Mouse (Mus musculus) heart, embryonic 16.5 days (tissue): ENCODE data around the gene Mrps18b. TPM values are rescaled to one million over a fixed set of nuclear protein-coding genes. Genes with fewer than 3 reads are reported as not detected.

Source experiments
- ATAC-seq: fragments of 200-750 bp; cut with Nextera tagmentation; replicated peaks from 2 replicates; pipeline ENCODE4 v1.8.0; 2017; ENCODE audit warnings: moderate number of reproducible peaks; ENCODE audit not compliant: insufficient read depth, low FRiP score; ENCODE audit errors: extremely low read depth
- H3K27ac ChIP-seq: fragments of 300-500 bp; sonication (generic); 2 replicates; pipeline ENCODE4 v1.5.1; 2014; ENCODE audit warnings: mild to moderate bottlenecking, low read length, control low read depth, moderate library complexity
- H3K27me3 ChIP-seq: fragments of 300-500 bp; sonication (generic); 2 replicates; pipeline ENCODE4 v1.6.1; 2014; ENCODE audit warnings: low read length, mixed read lengths; ENCODE audit not compliant: control insufficient read depth, insufficient read depth
- H3K36me3 ChIP-seq: fragments of 300-500 bp; sonication (generic); 2 replicates; pipeline ENCODE4 v1.6.1; 2014; ENCODE audit not compliant: control insufficient read depth, insufficient read depth
- H3K4me1 ChIP-seq: fragments of 300-500 bp; sonication (generic); 2 replicates; pipeline ENCODE4 v1.6.1; 2014; ENCODE audit warnings: low read length, mixed read lengths; ENCODE audit not compliant: control insufficient read depth, insufficient read depth
- H3K4me2 ChIP-seq: fragments of 300-500 bp; sonication (generic); 2 replicates; pipeline ENCODE4 v1.6.1; 2014; ENCODE audit warnings: low read depth, mild to moderate bottlenecking, control low read depth, low read length
- H3K4me3 ChIP-seq: fragments of 300-500 bp; sonication (generic); 2 replicates; pipeline ENCODE4 v1.5.1; 2014; ENCODE audit warnings: mild to moderate bottlenecking, control low read depth, low read length
- H3K9ac ChIP-seq: fragments of 300-500 bp; sonication (generic); 2 replicates; pipeline ENCODE4 v1.6.1; 2014; ENCODE audit warnings: low read length, control low read depth
- H3K9me3 ChIP-seq: fragments of 300-500 bp; sonication (generic); replicated peaks from 2 replicates; pipeline ENCODE4 v1.6.1; 2016; ENCODE audit warnings: low read length; ENCODE audit not compliant: control insufficient read depth
- WGBS: fragments of 180-500 bp; shearing (Covaris S2); extraction: QIAGEN DNeasy Blood & Tissue Kit; methylation state at CpG from one replicate; pipeline ENCODE4 v1.1.7; 2014; 5-methylcytosine and 5-hydroxymethylcytosine counted together
- microRNA counts: library from miRNA; unstranded; fragments of <30 nt; microRNA quantifications from one replicate; lab custom pipeline; 2016
- microRNA-seq: library from miRNA; unstranded; fragments of <30 nt; microRNA quantifications from one replicate; pipeline ENCODE4, GENCODE M21; 2017
- polyA plus RNA-seq: library from polyadenylated mRNA; unstranded; fragments of >200 nt; fragmentation: Nextera tagmentation; extraction: Ambion mirVana; gene quantifications from 2 replicates; pipeline ENCODE4 v1.2.1, GENCODE M21; 2015

Mrps18b gene
- polyA plus RNA-seq, 1 experiment from 2014 or later, result 70.1 TPM

DNA sequence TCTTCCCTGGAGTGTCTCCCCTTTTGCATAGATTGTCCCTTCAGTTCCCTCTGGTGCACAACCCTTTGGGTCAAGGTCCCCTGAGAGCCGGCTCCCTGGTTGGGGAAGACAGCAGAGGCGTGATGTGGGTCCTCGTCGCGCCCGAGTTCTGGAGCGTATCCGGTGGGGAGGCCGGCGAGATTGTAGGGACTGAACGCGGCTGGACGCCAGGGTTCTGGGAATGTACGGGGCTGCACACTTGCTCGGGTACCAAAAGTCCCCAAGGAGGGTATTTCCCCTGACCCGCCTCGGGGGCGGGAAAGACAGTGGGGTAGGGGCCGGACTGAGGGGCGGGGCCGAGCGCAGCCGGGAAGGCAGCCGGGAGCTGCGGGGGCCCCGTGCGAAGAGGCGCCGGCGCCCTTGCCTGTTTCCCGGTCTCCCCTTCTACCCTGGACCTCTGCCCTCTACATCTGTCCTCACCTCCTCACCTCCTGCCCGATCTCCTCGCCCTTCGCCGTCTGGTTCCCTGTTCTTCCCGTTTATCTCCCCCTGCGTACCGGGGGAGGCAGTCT lies 49.8 kb downstream of the Mrps18b start:
- under 1% methylated on average over 37 of the region's 38 CpGs for WGBS
- ATAC-seq, result peak; percentile 59
- Histone ChIP-seq H3K4me3 (peak overlapping the region; percentile 69), H3K27me3 (no peaks in the 10 kb centered on the region), H3K36me3 (peaks cover 7% of the 10 kb centered on the region), H3K9me3 (peaks cover 2% of the 10 kb centered on the region; the same call in 1 of the 2 replicates), H3K27ac (peak overlapping the region; percentile 96), H3K4me1 (peaks cover 43% of the 10 kb centered on the region), H3K4me2 (peak overlapping the region; percentile 83), H3K9ac (peak overlapping the region; percentile 73)

DNA sequence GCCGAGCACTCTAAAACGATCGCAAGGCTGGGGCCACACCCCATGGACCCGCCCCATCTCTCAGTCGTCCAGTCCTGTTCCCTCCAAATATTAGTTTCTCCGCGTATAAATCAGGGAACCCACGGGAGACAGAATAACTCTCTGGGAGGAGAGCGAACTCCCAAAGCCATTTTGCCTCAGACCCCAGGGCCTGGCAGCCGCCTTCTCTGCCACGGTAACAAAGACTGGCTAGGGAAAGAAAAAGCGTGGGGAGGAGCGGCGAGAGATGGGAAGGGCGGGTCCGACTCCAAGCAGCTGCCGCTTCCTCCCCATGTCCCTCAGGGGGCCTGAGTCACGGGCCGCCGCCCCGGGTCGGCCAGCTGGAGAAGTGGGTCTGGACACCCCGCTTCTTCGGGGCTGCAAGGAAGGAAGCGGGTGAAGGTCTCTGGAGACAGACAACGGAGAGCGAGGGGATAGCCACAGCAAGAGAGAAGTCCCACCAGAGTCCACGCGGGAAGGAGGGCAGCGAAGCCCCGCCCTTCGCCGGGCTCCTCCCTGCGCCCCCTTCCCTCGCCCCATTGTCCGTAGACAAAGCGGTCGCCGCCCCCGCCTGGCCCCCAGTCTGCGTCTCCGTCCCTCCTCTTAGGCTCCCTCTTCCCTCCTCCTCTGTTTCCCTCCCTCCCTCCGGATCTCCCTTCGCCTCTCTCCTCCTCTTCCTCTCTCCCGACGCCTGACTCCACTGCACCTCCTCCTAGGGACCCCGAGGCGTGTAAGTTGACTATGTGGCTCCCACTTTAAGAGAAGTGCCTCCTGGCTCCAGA lies 50.5 kb downstream of the Mrps18b start, which contains the start of gene Ppp1r18:
Ppp1r18 (plus strand) TSS at position 113 of the 800 bp plus-strand sequence.
- peak within 1 kb of the TSS; percentile 96 for H3K27ac ChIP-seq
- whole genome bisulfite sequencing, result under 1% methylated on average over 42 of the region's 48 CpGs
- H3K4me1 ChIP-seq, result peaks cover 40% of the 10 kb centered on the region
- ATAC-seq, result peak; percentile 56
- no peaks in the 10 kb centered on the region for H3K27me3 ChIP-seq
- H3K4me3 ChIP-seq, result peak within 1 kb of the TSS; percentile 69
- H3K36me3 ChIP-seq, result peaks cover 4% of the 10 kb centered on the region; the same call in 1 of the 2 replicates
- H3K9ac ChIP-seq, result peak within 1 kb of the TSS; percentile 73
- H3K4me2 ChIP-seq, result peak within 1 kb of the TSS; percentile 83
- H3K9me3 ChIP-seq, result no peaks in the 10 kb centered on the region

DNA sequence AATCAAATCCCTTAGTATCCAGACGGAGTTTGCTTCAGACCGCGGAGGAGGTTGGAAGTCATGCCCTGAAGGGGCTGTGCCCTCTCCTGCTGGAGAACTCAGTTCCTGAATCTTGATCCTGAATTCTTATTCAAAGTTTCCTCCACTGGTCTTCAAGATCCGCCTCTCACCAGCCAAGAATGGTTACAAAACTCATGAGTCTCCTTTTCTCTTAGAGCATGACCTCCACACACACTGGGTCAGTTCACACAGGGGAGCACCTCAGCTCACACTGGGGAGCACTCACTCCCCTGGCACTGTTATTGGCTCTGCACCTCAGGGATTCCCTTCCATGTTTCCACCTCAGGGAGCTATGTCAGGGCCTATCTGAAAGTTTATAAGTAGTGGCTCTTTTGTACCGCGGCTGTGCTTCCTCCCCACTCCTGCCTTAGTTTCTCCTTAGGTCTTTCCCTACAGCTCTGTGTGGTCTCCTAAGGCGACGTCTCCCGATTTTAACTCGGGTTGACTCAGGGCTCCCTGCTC lies 51.3 kb downstream of the Mrps18b start:
- H3K9ac ChIP-seq, result peak overlapping the region; percentile 73
- H3K27ac ChIP-seq, result peak overlapping the region; percentile 96
- peaks cover 37% of the 10 kb centered on the region for H3K4me1 ChIP-seq
- WGBS, result 28% methylated on average over 10 of the region's 10 CpGs
- no peak for ATAC-seq
- H3K4me3 ChIP-seq, result peak overlapping the region; percentile 69
- H3K27me3 ChIP-seq, result no peaks in the 10 kb centered on the region
- H3K36me3 ChIP-seq, result peaks cover 4% of the 10 kb centered on the region; the same call in 1 of the 2 replicates
- H3K9me3 ChIP-seq, result no peaks in the 10 kb centered on the region
- H3K4me2 ChIP-seq, result peak overlapping the region; percentile 83

GRCm38 (mm10) chr17:35861198-35861857 lies 54.9 kb downstream of the Mrps18b start, which contains the start of gene Nrm:
TSS of gene Nrm (plus strand) at chr17:35861318.
- Histone ChIP-seq H3K27ac (peak within 1 kb of the TSS; percentile 94), H3K4me3 (peak within 1 kb of the TSS; percentile 79), H3K9me3 (no peaks in the 10 kb centered on the region), H3K9ac (peak within 1 kb of the TSS; percentile 72), H3K36me3 (peaks cover 14% of the 10 kb centered on the region), H3K4me2 (peak within 1 kb of the TSS; percentile 66), H3K27me3 (no peaks in the 10 kb centered on the region), H3K4me1 (peaks cover 15% of the 10 kb centered on the region)
- 0% methylated on average over 47 of the region's 47 CpGs for WGBS
- peak; percentile 89 for ATAC-seq

- Histone ChIP-seq H3K27ac (peak overlapping the region; percentile 94), H3K9me3 (no peaks in the 10 kb centered on the region), H3K4me2 (peak overlapping the region; percentile 66), H3K9ac (peak overlapping the region; percentile 72), H3K4me1 (peaks cover 15% of the 10 kb centered on the region), H3K27me3 (no peaks in the 10 kb centered on the region), H3K4me3 (peak overlapping the region; percentile 79), H3K36me3 (peaks cover 14% of the 10 kb centered on the region)
- 6% methylated on average over 12 of the region's 12 CpGs for WGBS
- no peak for ATAC-seq
Observed at GRCm38 (mm10) chr17:35860831-35861197, 55.4 kb downstream of the Mrps18b start.

MicroRNAs encoded within 50 kb of the gene (microRNA counts, 519-probe panel; counts per million panel counts)
- microRNA mmu-miR-1894-3p (lab: Ali Mortazavi, UCI) (not detected), microRNA mmu-miR-1894-5p (lab: Ali Mortazavi, UCI) (2,119 counts per million, percentile 29 among the panel's probes with 10 or more counts), microRNA mmu-miR-877 (lab: Ali Mortazavi, UCI) (2,146 counts per million, percentile 31 among the panel's probes with 10 or more counts)

Small RNAs within 50 kb of the gene (microRNA-seq; reads per million reads assigned to microRNA genes)
- gene Gm28033, result 2.0 reads per million, percentile 4 among the genes with 10 or more reads in this experiment
- gene Mir1894, result not detected
- gene Mir877, result 51.8 reads per million, percentile 44 among the genes with 10 or more reads in this experiment

Other genes with a start within 250 kb of the Mrps18b start
- gene Vars2, start 248.8 kb downstream of the Mrps18b start, polyA plus RNA-seq, result 12.8 and 17.1 TPM in 2 replicates
- 29.6 and 30.8 TPM in 2 replicates for gene Gtf2h4, start 242.7 kb downstream of the Mrps18b start, polyA plus RNA-seq
- 110 and 129 TPM in 2 replicates for gene Ddr1, start 211.8 kb downstream of the Mrps18b start, polyA plus RNA-seq
- 60.9 and 62.6 TPM in 2 replicates for gene Ier3, start 94.7 kb downstream of the Mrps18b start, polyA plus RNA-seq
- 119 and 134 TPM in 2 replicates for gene Flot1, start 93.2 kb downstream of the Mrps18b start, polyA plus RNA-seq
- 634 and 654 TPM in 2 replicates for gene Tubb5, start 78.1 kb downstream of the Mrps18b start, polyA plus RNA-seq
- 14.7 and 15.0 TPM in 2 replicates for gene Mdc1, start 74.9 kb downstream of the Mrps18b start, polyA plus RNA-seq
- 45.9 and 46.9 TPM in 2 replicates for gene Nrm, start 55.1 kb downstream of the Mrps18b start, polyA plus RNA-seq
- 19.6 and 20.1 TPM in 2 replicates for gene Ppp1r18, start 50.8 kb downstream of the Mrps18b start, polyA plus RNA-seq
- gene Dhx16, start 36.6 kb downstream of the Mrps18b start, polyA plus RNA-seq, result 27.4 and 29.2 TPM in 2 replicates
- gene 2310061I04Rik, start 19.0 kb downstream of the Mrps18b start, polyA plus RNA-seq, result 33.7 and 34.6 TPM in 2 replicates
- gene Atat1, start 6.3 kb downstream of the Mrps18b start, polyA plus RNA-seq, result 41.1 and 45.5 TPM in 2 replicates
- 25.3 and 28.7 TPM in 2 replicates for gene Ppp1r10, start within 50 bp of the Mrps18b start, polyA plus RNA-seq
- gene Abcf1, start 53.4 kb upstream of the Mrps18b start, polyA plus RNA-seq, result 63.2 and 66.5 TPM in 2 replicates
- 34.5 and 36.6 TPM in 2 replicates for gene Gnl1, start 63.5 kb upstream of the Mrps18b start, polyA plus RNA-seq
- gene Prr3, start 63.8 kb upstream of the Mrps18b start, polyA plus RNA-seq, result 13.5 and 15.6 TPM in 2 replicates
- gene H2-T24, start 104.2 kb upstream of the Mrps18b start, polyA plus RNA-seq, result 1.8 and 2.5 TPM in 2 replicates
- 9.6 and 19.7 TPM in 2 replicates for gene H2-T23, start 116.5 kb upstream of the Mrps18b start, polyA plus RNA-seq
- gene H2-T22, start 126.4 kb upstream of the Mrps18b start, polyA plus RNA-seq, result 10.1 and 12.6 TPM in 2 replicates
- not detected in 2 replicates for gene Gm6034, start 126.6 kb upstream of the Mrps18b start, polyA plus RNA-seq
- gene Gm11127, start 142.0 kb upstream of the Mrps18b start, polyA plus RNA-seq, result 0.24 TPM in 1 of 2 replicates, not detected in the other
- gene Gm19684, start 205.3 kb upstream of the Mrps18b start, polyA plus RNA-seq, result 0.21 TPM in 1 of 2 replicates, not detected in the other
- gene Gm7030, start 213.0 kb upstream of the Mrps18b start, polyA plus RNA-seq, result 0.22 and 0.39 TPM in 2 replicates